Mouse (Mus musculus) Patski (cell line): Measurements from ENCODE around the gene Gm7980. TPM values are rescaled to one million over a fixed set of nuclear protein-coding genes. Genes with fewer than 3 reads are reported as not detected.
"Not testable (repeated sequence)": the region's sequence is repeated elsewhere in the genome, so short reads cannot be mapped to it uniquely, and the experiment has no call there.

Source experiments
- ATAC-seq: fragments of 100-300 bp; one replicate; pipeline ENCODE4 v1.8.0; 2021
- CTCF ChIA-PET: fragments of 350-600 bp; sonication (Branson Sonifier 250); formaldehyde crosslinking; loops from one replicate; lab custom pipeline; 2022; ENCODE audit warnings: inconsistent platforms; lab: Charles Lee
- POLR2A ChIA-PET: fragments of 350-600 bp; sonication (Branson Sonifier 250); formaldehyde crosslinking; loops from one replicate; lab custom pipeline; 2022; ENCODE audit warnings: antibody characterized with exemption, inconsistent platforms; lab: Charles Lee
- DNase-seq: peaks from one replicate; pipeline ENCODE4 v3.0.0-alpha.2; 2011; ENCODE audit warnings: low read depth, low spot score
- H3K27me3 ChIP-seq: fragments of 371-371 bp; one replicate; pipeline ENCODE4 v1.5.1; 2021
- in situ Hi-C: fragments of 300-500 bp; cut with MboI; formaldehyde crosslinking; loops from 3 replicates; pipeline ENCODE4 v1.11.1; 2018; ENCODE audit warnings: low pct_unique_long_range_greater_than_20kb, mixed read lengths
- polyA plus RNA-seq: library from polyadenylated mRNA; unstranded; gene quantifications from one replicate; pipeline ENCODE4 v1.2.3, GENCODE M21; 2021

Gene Gm7980
- not detected for polyA plus RNA-seq

GRCm38 (mm10) chr14:41907190-41907589 is at the start of gene Gm7980:
TSS of gene Gm7980 (minus strand) at chr14:41907290.
- H3K27me3 ChIP-seq, in situ Hi-C loops, POLR2A ChIA-PET, DNase-seq, ATAC-seq, CTCF ChIA-PET: not testable (repeated sequence)

- H3K27me3 ChIP-seq, POLR2A ChIA-PET, ATAC-seq, CTCF ChIA-PET, DNase-seq, in situ Hi-C loops: not testable (repeated sequence)
Observed at GRCm38 (mm10) chr14:41943695-41944094, 36.6 kb upstream of the Gm7980 start, which contains the start of gene 1700024B05Rik. TSS of gene 1700024B05Rik (plus strand) at chr14:41943995.

GRCm38 (mm10) chr14:41924649-41925048 is 17.6 kb upstream of the Gm7980 start, which contains the start of gene 1700049E17Rik1:
TSS of gene 1700049E17Rik1 (plus strand) at chr14:41924949.
- H3K27me3 ChIP-seq, in situ Hi-C loops, DNase-seq, CTCF ChIA-PET, ATAC-seq, POLR2A ChIA-PET: not testable (repeated sequence)

Other genes with a start within 250 kb of the Gm7980 start
- not detected for gene Gm8068, start 205.4 kb downstream of the Gm7980 start, polyA plus RNA-seq
- gene Gm7929, start 156.7 kb downstream of the Gm7980 start, polyA plus RNA-seq: not detected
- not detected for gene Gm47189, start 134.8 kb downstream of the Gm7980 start, polyA plus RNA-seq
- not detected for gene 1700049E17Rik1, start 17.7 kb upstream of the Gm7980 start, polyA plus RNA-seq
- not detected for gene 1700024B05Rik, start 36.7 kb upstream of the Gm7980 start, polyA plus RNA-seq
- gene Gm6401, start 60.6 kb upstream of the Gm7980 start, polyA plus RNA-seq: not detected
- gene Gm3543, start 76.0 kb upstream of the Gm7980 start, polyA plus RNA-seq: not detected
- not detected for gene Gm7951, start 210.1 kb upstream of the Gm7980 start, polyA plus RNA-seq